Mouse (Mus musculus) heart, adult 18-20 months (tissue): ENCODE results near the gene Crygn. TPM values are rescaled to one million over a fixed set of nuclear protein-coding genes. Genes with fewer than 3 reads are reported as not detected.

Experiments
- DNase-seq, 2 experiments: peaks; one replicate each; pipeline ENCODE4 v3.0.0; 2021 to 2022; ENCODE audit warnings: mixed read lengths in 1 of 2
- total RNA-seq, 2 experiments: library from RNA; stranded (reverse); gene quantifications; 2 replicates each; pipeline ENCODE4 v1.2.3; 2021

The Crygn gene
- total RNA-seq, 2 experiments from 2014 or later, result not detected

DNA sequence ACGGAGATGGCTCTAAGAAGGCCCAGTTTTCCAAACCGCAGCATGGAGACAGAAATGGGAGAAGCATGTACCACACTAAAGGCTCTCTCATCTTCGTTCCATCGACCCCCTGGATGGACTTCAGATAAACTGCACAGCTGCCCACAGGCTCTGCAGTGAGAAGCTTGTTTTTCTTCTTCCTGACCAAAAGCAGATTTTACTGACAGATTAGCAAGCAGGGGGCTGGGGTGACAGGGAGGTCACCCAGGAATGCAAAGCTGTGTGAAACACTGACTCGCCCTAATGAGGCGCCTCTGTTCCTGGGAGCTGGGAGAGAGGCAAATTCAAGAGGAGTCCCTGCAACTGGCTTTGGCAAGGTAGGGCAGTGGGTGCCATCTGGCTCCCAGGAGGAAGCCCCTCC lies 10.3 kb downstream of the Crygn start:
- DNase-seq, result no peak

DNA sequence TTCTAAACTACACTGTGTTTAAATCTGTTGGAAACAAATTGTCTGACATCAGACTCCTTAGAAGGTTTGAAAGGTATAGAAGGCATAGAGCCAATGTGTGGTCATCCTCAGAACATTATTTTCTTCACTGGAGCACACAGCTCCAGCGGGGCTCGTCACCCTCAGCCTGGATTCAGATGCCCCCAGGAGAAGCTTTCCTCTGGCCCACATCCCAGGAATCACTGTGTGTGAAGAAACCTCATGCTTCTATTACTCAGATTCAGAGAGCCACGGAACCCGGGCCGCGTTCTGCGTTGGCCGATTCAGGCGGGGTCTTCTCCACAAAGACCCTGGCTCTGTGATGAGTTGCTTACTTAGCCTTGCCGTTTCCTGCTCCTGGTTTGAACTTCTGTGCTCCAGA lies 13.9 kb downstream of the Crygn start:
- DNase-seq, result no peak

DNA sequence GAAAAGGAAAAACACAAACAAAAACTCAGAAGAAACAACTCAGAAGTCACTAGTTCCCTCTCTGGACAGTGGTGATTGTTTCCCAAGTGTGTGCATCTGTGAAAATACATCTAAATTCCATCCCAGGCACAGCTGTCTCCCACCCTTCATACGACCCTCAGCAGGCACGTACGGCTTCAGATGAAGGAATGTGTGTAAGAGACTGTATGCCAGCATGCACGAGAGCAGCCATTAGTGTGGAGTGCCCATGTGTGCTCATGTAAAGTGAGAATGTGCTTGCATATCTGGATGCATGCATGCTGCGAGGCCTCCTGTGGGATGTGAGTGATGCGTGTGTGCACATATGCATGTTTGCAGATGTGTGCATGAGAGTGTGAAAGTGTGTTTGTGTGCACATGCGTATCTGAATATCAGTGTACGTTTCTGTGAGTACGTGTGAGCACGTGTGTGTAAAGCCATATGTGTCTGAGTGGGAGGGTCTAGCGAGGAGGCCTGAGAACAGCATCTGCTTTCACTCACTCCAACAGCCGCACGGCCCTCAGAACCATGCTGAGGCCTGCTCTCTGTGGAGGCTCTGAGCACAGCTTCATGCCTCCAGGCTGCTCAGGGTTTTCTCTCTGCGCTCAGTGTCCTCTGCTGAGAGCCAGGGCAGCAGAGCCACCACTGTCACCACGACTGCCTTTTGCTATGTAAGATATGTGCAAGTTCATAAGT lies 16.5 kb downstream of the Crygn start:
- DNase-seq, result no peak

DNA sequence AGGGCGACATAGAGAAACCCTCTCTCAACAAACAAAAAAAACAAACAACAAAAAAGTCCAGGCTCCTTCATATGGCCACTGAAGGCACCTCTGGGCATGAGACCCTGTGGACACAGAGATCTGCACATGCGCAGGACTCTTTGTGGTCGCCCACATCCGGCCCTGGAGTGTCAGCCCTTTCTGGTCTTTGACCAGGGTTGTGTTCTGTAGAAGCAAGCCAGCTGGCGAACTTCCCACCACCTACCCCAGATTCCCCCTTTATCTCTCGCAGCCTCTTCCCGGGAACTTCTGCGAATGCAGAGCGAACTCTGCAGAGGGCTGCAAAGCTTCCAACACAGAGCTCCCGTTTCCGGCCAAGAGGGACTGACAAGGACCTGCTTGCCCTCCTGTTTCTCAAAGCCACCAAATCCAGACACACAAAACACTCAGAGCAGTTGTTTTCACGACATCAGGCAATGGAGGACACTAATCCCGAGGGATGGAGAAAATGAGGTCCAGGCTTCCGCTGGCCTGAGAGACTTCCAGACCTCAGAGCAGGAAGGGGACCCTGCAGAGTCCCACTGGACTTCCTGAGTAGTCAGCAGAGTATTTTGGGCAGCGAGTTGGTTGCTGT lies 18.6 kb downstream of the Crygn start:
- peak; percentile 87 to 92 for DNase-seq

DNA sequence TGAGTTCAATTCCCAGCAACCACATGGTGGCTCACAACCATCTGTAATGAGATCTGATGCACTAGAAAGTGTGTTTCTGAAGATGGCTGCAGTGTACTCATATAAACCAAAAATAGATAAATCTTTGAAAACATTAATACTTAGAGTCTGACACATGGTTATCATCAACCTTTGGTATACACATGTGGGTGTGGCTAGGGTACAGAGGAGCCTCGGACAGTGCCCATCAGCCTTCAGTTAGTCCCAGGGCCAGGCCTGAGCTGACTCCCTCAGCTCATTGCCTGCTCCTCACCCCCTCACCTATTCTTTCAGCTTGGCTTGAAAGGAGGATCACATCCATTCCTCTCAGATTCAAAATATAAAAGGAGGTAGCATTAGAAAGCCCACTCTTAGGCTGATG lies 19.3 kb downstream of the Crygn start:
- no peak for DNase-seq

DNA sequence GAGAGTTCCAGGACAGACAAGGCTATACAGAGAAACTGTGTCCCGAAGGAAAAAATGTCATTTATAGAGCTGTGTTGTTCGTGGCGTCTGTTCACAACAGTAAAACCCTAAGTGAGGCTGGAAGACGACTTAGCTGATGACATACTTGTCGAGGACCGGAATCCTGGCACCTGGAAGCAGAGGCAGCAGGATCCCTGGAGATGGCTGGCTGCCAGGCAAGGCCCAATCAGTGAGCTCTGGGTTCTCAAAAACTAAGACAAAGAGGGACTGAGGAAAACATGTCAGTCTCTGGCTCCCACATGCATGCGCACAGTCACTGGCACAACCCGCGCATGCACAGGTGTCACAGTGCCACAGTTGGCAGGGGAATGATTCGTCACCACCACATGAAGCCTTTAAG lies 20.2 kb downstream of the Crygn start:
- no peak for DNase-seq

DNA sequence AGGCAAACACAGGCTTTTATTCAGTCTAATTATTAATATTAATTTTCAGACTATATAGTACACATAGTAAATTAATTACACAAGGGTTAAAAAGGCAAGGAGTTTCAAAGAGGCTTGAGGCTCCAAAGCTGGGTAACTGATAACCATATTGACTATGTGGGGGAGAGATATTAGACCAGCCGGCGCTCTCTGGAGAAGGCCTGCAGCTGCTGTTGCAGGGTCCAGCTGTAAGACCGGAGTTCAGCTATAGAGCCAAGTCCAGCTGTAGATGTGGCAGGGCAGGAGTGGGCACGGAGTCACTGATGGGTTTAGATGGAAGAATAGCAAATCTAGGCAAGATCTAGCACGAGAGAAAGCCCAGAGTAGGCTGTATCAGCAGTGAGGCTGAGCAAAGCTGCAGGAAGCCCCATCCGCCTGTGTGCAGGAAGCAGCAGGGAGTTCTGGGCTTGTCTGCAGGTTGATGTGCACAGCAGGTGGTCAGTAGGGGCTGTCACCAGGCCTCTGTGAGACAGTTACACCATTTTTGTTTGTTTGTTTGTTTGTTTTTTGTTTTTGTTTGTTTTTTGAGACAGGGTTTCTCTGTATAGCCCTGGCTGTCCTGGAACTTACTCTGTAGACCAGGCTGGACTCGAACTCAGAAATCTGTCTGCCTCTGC lies 23.9 kb downstream of the Crygn start:
- DNase-seq, result no peak

DNA sequence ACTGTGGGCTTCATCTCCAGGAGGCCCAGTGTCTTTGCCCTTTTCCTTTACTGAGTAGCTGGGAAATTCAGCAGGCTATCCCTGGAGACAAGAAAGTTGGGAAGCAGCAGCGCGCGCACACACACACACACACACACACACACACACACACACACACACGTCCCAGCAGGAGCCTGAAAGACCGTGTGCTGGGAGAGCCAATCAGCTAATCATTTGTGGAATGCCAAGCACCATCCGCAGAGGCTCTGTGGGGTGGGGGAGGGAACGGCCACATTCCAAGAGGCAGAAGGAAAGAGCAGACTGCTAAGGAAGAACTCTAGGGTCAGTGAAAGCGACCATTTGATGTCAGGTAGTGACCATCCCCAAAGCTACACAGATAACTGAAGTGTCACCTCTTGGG lies 24.7 kb downstream of the Crygn start:
- no peak for DNase-seq

DNA sequence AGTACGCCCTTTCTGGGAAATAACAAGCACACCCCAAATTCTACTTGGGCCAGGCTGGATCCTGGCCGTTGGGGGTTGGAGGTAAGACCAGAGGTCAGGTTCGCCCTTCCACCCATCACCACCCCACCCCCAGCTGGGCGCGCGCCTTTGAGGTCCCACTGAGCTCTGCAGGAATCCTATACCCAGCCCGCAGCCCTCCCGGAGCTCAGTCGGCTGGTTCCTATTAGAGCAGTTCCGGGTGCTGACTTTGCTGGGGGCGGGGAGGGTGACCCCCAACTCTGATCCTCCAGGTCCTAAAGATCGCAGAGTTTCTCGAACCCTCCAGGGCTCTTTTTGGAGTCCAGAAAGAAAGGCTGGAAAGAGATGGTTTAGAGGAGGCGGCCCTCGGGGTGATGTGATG lies 26.8 kb downstream of the Crygn start:
- no peak for DNase-seq

DNA sequence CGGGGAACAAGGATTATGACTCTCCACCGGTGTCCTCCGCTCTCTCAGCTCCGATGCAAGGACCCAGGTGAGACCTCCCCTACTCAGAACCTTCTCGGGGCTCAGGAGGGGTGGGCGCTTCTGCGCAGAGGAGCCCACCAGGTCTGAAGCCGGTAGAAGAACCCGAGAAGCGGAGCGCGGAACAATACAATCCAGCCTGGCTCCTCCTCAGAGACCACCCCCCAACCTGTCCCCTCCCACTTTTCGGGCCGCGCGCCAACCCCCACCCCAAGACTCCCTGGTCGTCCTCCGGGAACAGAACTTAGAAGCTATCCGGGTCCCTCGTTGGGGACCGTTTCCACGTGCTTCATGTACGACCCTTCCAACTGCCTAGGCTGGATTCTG lies 27.3 kb downstream of the Crygn start, which contains the start of gene Wdr86:
TSS of gene Wdr86 (minus strand) at position 240 of the 384 bp plus-strand sequence.
- no peak for DNase-seq

DNA sequence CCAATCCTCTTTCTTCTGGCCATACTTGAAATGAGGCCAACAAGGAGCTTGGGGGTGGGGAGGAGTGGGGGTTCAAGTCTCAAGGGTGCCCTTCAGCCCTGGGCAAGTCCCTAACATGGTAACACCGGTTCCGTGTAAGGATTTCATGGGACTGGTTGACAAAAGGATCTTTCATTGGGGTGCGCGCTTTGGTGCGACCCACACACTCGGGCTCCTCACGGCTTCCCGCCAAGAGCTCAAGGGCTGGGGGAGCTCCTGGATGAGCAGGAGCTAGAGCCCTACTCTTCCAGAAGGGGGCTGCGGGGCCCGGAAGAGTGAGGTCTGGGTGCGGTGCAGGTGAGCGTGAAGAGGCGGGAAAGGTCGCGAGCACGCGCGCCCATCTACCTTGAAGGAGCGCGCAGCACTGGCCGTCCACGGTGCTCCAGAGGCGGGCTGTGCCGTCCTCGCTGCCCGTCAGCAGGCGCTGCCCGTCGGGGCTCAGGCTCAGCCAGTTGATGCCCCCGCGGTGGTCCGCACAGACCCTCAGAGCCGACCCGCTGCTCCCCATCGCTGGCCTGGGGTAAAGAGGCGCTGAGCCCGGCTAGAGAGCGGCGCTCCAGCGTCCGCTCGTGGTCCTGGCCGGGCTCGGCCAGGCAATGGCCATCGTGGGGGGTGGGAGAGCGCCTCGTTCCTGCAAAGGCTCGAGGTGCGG lies 27.9 kb downstream of the Crygn start:
- DNase-seq, result no peak

DNA sequence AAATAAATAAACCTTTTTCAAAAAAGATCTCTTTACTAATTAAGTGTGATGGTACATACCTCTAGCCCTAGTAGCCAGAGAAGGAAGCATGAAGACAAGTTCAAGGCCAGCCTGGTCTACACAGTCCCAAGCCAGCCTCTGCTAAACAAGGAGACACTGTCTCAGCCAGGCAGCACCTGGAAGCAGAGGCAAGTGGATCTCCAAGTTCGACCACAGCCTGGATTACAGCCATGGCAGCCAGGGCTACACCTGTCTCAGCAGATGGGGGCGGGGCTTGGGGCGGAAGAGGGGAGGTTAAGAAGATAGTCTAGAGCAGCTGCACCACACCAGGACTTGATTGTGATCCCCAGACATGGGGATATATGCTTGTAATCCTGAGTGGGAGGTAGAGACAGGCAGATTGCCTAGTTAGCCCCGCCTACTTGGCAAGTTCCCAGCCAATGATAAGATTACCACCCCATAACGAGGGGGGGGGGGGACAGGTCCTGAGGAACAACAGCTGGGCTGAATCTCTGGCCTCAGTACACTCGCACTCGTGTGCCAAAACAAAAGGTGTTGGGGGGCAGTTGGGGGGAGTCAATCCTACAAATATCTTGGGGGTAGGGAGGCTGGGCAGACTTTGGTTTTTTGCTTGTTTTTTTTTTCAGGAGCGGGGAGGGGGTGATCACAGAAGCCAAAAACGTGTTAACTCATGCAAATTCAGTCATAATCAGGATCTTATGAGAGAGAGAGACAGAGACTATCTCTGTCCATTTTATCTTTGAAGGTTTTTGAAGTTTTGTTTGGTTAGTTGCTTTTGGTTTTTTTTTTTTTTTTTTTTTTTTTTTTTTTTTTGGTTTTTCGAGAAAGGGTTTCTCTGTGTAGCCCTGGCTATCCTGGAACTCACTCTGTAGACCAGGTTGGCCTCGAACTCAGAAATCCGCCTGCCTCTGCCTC lies 30.6 kb downstream of the Crygn start:
- no peak for DNase-seq

DNA sequence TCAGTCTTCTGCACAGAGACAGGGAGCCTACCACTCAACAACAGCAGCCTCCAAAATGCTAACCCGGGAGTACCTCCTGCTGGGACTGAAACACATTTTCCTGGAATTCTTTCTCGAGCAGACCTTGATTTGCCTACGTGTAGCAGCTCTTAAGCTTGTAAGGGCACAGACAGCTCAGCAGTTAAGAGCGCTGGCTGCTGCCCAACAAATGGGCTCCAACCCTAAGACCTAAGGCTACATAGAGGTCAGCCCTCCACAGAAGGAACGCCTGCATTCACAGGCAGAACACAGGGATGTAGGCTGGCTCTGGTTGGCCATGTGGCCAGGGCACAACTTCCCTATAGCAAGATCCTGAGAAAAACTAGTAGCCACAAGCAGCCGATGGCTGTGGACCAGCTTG lies 31.9 kb downstream of the Crygn start:
- no peak for DNase-seq

DNA sequence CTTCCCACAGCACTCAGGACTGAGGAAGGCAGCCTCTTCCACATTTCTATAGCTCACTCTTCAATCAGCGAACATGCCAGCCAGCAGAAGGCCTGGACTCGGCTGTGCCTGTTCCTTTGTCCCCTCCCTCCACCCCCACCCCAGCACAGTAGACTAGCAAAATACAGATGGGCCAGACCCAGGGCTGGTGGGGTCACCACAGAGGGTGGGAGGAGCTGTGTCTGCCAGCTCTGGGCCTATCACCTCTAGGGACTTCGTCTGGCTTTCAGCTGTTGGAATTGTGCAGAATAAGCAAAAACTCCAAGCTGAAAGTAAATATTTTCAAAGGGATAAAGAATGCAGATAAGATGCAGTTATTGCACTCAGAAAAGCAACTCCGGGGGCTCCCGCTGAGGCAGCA lies 33.0 kb downstream of the Crygn start:
- no peak for DNase-seq

DNA sequence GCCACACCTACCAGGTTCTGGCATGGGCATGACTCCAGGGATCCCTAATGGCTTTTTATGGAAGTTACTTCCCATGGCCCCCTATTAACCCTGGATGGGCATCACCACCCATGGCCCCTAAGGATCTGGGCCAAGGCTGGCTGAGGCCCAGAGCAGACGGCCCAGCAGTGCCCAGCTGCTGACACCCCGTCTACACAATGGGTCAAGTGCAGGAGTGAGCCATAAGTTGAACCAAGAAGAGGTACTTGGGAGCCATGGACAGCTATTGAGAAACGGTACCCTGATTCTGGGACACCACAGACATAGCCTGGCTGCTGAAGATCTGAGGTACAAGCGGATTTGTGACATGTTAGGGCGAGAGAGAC lies 33.6 kb downstream of the Crygn start:
- DNase-seq, result no peak

DNA sequence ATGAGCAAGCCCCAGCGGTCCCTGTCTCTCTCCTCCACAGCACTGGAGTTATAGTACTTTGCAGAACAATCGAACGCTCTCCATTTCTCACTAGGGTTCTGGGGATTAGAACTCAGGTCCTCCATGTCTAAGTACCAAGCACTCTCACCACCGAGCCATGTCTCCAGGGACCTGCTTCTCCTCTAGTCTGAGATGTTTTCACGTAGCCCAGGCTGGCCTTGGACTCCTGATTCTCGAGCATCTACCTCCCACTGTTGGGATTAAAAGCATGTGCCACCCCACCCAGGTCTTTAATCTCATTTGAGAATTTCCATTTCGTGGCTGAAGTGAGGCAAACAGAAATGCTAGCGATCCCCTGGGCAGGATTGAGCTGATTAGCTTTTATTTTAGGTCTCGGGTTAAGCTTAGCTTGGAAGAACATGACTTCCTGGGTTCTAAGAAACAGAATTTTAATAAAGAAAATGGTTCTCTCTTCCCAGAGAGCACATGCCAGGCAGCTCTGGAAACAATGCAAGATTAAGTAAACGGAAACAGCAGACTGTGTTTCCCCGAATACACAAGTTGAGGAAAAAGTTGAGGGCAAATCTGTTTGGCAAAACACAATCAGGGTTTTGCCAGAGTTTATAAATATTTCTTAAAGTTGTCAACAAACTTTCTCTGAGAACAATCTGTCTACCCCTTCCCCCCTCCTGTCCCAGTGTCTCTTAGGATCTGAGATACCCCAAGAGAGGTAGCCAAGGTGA lies 34.1 kb downstream of the Crygn start:
- no peak for DNase-seq

DNA sequence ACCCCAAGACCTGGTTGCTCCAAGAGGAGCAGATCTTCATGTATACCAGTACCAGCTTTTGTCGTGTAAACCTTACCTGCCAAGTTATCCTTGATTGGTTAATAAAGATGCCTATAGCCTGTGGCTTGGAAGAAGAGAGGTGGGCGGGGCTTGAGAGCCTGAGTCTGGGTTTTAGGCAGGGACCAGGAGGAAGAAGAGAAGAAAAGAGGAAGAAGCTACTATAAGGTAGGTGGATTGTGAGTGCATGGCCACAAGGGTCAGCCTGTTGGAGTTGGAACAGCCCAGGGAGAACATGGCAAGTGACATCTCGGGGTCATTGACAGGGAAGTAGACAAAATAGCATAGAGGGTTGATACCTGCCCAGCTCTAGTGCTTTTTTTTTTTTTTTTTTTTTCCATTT lies 38.0 kb downstream of the Crygn start:
- no peak for DNase-seq

DNA sequence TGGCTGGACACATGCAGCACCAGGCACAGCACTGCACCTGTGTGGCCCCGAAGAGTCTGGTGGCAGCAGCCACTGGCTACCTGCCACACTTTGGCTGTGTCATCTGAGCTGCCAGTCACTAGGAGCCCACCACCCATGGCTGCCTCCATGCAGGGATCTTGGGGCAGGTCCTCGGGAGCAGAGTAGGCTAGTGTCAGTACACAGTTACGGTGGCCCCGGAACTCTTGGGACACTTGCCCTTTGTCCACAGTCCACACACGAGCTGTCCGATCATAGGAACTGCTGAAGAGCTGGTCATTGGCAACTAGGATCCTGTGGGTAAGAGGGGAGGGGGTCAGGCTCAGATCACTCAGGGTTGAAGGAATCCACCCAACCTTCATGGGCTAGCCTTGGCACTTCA lies 39.7 kb downstream of the Crygn start:
- no peak for DNase-seq

DNA sequence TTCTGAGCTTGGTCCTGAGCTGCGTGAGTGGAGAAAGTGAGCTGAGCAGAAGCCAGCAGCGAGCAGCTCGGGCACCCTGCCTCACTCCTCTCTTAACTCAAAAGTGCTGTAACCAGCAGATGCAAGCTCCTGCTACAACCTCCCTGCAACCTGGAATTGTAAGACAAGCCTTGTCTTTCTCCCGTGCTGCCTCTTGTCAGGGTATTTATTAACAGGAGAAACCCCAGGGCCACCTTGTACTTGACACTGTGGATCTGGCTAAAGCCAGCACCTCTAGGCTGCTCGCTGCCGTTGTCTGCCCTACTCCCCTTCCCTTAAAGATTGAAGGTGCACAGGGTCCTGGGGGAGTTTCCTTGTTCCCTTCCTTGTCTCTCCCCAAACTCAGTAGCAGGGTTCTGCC lies 43.8 kb downstream of the Crygn start:
- no peak for DNase-seq

DNA sequence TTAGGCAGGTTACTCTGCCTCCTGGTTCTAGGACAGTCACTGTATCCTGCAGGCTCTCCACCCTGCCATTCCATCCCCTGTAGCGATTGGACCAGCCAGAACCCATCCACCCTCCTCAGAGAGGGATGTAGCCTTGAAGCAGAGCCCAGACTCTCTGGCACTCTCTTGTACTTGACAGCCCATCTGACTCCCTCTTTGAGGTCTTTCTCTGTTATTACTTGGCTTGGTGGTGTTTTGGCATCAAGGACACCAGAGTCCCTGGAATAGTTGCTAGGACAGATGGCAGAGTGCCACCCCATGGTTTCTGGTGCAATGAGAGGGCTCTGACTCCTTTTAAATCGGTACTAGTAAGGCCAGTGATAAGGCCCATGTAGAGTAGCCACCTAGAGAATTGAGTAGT lies 44.6 kb downstream of the Crygn start:
- peak; percentile 24 to 32 for DNase-seq

DNA sequence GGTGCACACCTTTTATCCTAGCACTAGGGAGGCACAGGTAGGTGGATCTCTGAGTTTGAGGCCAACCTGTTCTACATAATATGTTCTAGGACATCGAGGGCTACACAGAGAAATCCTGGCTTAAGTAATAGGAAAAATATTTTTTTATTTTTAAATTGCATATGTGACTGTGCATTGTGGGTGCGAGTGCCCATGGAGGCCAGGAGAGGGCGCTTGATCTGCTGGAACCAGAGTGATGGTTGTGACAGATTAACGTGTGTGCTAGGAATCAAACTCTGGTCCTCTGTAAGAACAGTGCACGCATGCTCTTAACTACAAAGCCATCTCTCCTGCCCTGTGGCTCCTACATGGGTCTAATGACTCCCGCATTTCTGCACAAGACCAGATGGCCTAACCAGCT lies 46.2 kb downstream of the Crygn start:
- no peak for DNase-seq
